Mouse (Mus musculus) thymus, postnatal 4 days (tissue): ENCODE measurements at regions not wholly inside any gene's neighbourhood (a gene's known extent, or its start where the extent isn't known, plus 50 kb on each side); places are given as distances from the start of the nearest gene placed in this dataset.

ENCODE experiments used
- DNase-seq: peaks from one replicate; pipeline ENCODE4 v3.0.0; 2021

- no peak for DNase-seq
Observed at GRCm38 (mm10) chr13:97705926-97706325, 54.5 kb downstream of the Gm10260 start.

- no peak for DNase-seq
Observed at GRCm38 (mm10) chr13:97704541-97704940, 55.9 kb downstream of the Gm10260 start.

GRCm38 (mm10) chr13:97698967-97699366 lies 61.5 kb downstream of the Gm10260 start:
- no peak for DNase-seq

- no peak for DNase-seq
Observed at GRCm38 (mm10) chr13:97698317-97698716, 62.1 kb downstream of the Gm10260 start.

- no peak for DNase-seq
Observed at GRCm38 (mm10) chr13:97697262-97697661, 63.2 kb downstream of the Gm10260 start.

- no peak for DNase-seq
Observed at GRCm38 (mm10) chr13:97695022-97695421, 65.4 kb downstream of the Gm10260 start.

GRCm38 (mm10) chr13:97694356-97694990 lies 66.0 kb downstream of the Gm10260 start:
- DNase-seq = no peak

- no peak for DNase-seq
Observed at GRCm38 (mm10) chr13:97688310-97688886, 72.0 kb downstream of the Gm10260 start.

GRCm38 (mm10) chr13:97683836-97684235 lies 76.6 kb downstream of the Gm10260 start:
- DNase-seq = no peak

GRCm38 (mm10) chr13:97681228-97681987 lies 79.0 kb downstream of the Gm10260 start:
- peak; percentile 25 for DNase-seq

- DNase-seq = no peak
Observed at GRCm38 (mm10) chr13:97680283-97680896, 80.0 kb downstream of the Gm10260 start.

GRCm38 (mm10) chr13:97678991-97679390 lies 81.4 kb downstream of the Gm10260 start:
- DNase-seq = no peak

GRCm38 (mm10) chr13:97676536-97677048 lies 83.8 kb downstream of the Gm10260 start:
- no peak for DNase-seq

- no peak for DNase-seq
Observed at GRCm38 (mm10) chr13:97673107-97673506, 87.3 kb downstream of the Gm10260 start.

- DNase-seq = peak; percentile 47
Observed at GRCm38 (mm10) chr13:97672038-97672675, 88.3 kb downstream of the Gm10260 start.

- DNase-seq = no peak
Observed at GRCm38 (mm10) chr13:97669366-97669765, 91.1 kb downstream of the Gm10260 start.

GRCm38 (mm10) chr13:97668910-97669309 lies 91.5 kb downstream of the Gm10260 start:
- DNase-seq = no peak

- DNase-seq = no peak
Observed at GRCm38 (mm10) chr13:97667313-97667712, 93.1 kb downstream of the Gm10260 start.

- DNase-seq = no peak
Observed at GRCm38 (mm10) chr13:97666761-97667160, 93.7 kb downstream of the Gm10260 start.

GRCm38 (mm10) chr13:97665226-97665625 lies 95.2 kb downstream of the Gm10260 start:
- DNase-seq = no peak

GRCm38 (mm10) chr13:97662741-97663140 lies 97.7 kb downstream of the Gm10260 start:
- no peak for DNase-seq

GRCm38 (mm10) chr13:97656618-97657017 lies 103.8 kb downstream of the Gm10260 start:
- DNase-seq = no peak

GRCm38 (mm10) chr13:97652279-97652678 lies 108.2 kb downstream of the Gm10260 start:
- no peak for DNase-seq
